Mouse (Mus musculus) liver, embryonic 13.5 days (tissue): ENCODE measurements around the gene Tubb5. TPM values are rescaled to one million over a fixed set of nuclear protein-coding genes. Genes with fewer than 3 reads are reported as not detected.
"Not testable (repeated sequence)": the region's sequence is repeated elsewhere in the genome, so short reads cannot be mapped to it uniquely, and the experiment has no call there.

Experiments
- ATAC-seq: fragments of 200-750 bp; cut with Nextera tagmentation; 2 replicates; pipeline ENCODE4 v1.8.0; 2017; ENCODE audit warnings: low read depth, mild to moderate bottlenecking, moderate number of reproducible peaks, moderate library complexity
- DNase-seq: peaks from one replicate; pipeline ENCODE4 v3.0.0; 2022
- H3K27ac ChIP-seq: fragments of 300-500 bp; sonication (generic); 2 replicates; pipeline ENCODE4 v1.5.1; 2015; ENCODE audit warnings: moderate library complexity, mild to moderate bottlenecking, inconsistent platforms
- H3K27me3 ChIP-seq: fragments of 300-500 bp; sonication (generic); 2 replicates; pipeline ENCODE4 v1.6.1; 2015; ENCODE audit warnings: mild to moderate bottlenecking, inconsistent platforms
- H3K36me3 ChIP-seq: fragments of 300-500 bp; sonication (generic); 2 replicates; pipeline ENCODE4 v1.6.1; 2015; ENCODE audit warnings: mild to moderate bottlenecking, inconsistent platforms
- H3K4me1 ChIP-seq: fragments of 300-500 bp; sonication (generic); replicated peaks from 2 replicates; pipeline ENCODE4 v1.6.1; 2015; ENCODE audit warnings: inconsistent platforms
- H3K4me2 ChIP-seq: fragments of 300-500 bp; sonication (generic); 2 replicates; pipeline ENCODE4 v1.6.1; 2015; ENCODE audit warnings: inconsistent platforms, mild to moderate bottlenecking, moderate library complexity
- H3K4me3 ChIP-seq: fragments of 300-500 bp; sonication (generic); replicated peaks from 2 replicates; pipeline ENCODE4 v1.5.1; 2015; ENCODE audit warnings: mild to moderate bottlenecking, inconsistent platforms
- H3K9ac ChIP-seq: fragments of 300-500 bp; sonication (generic); 2 replicates; pipeline ENCODE4 v1.6.1; 2015; ENCODE audit warnings: mild to moderate bottlenecking, inconsistent platforms
- H3K9me3 ChIP-seq: fragments of 300-500 bp; sonication (generic); replicated peaks from 2 replicates; pipeline ENCODE4 v1.6.1; 2016; ENCODE audit warnings: inconsistent platforms
- WGBS: fragments of 180-500 bp; shearing (Covaris S2); methylation state at CpG from one replicate; pipeline ENCODE4 v1.1.7; 2015; ENCODE audit not compliant: insufficient replicate concordance; 5-methylcytosine and 5-hydroxymethylcytosine counted together
- polyA plus RNA-seq: library from polyadenylated mRNA; unstranded; fragments of >200 nt; fragmentation: Nextera tagmentation; extraction: Ambion mirVana; gene quantifications from 2 replicates; pipeline ENCODE4 v1.2.1, GENCODE M21; 2015

Tubb5 gene
- polyA plus RNA-seq, 1 experiment from 2014 or later = 520 TPM

- Histone ChIP-seq H3K36me3 (peaks cover 37% of the 10 kb centered on the region), H3K4me2 (no peak overlapping the region), H3K4me3 (no peak overlapping the region), H3K9me3 (no peaks in the 10 kb centered on the region), H3K9ac (no peak overlapping the region), H3K27me3 (peaks cover 19% of the 10 kb centered on the region), H3K4me1 (peaks cover 28% of the 10 kb centered on the region), H3K27ac (no peak overlapping the region)
- 65% methylated on average over 2 of the region's 2 CpGs for WGBS
- DNase-seq (no peak), ATAC-seq (no peak)
Observed at GRCm38 (mm10) chr17:35859835-35860234, 21.7 kb upstream of the Tubb5 start.

- DNase-seq (no peak), ATAC-seq (no peak)
- Histone ChIP-seq H3K9ac (no peak overlapping the region), H3K4me2 (no peak overlapping the region), H3K36me3 (peaks cover 42% of the 10 kb centered on the region), H3K9me3 (no peaks in the 10 kb centered on the region), H3K27ac (no peak overlapping the region), H3K4me3 (no peak overlapping the region), H3K4me1 (peaks cover 24% of the 10 kb centered on the region), H3K27me3 (peaks cover 14% of the 10 kb centered on the region)
- WGBS = 78% methylated on average over 1 of the region's 1 CpGs
Observed at GRCm38 (mm10) chr17:35859371-35859770, 21.3 kb upstream of the Tubb5 start.

- 10% methylated on average over 3 of the region's 3 CpGs for WGBS
- peak; percentile 83 for ATAC-seq
- Histone ChIP-seq H3K9me3 (no peaks in the 10 kb centered on the region), H3K27ac (peak overlapping the region; percentile 89), H3K4me2 (0 out of 2 replicates have a peak overlapping the region, but pooled peaks have one; percentile 10), H3K4me1 (peaks cover 21% of the 10 kb centered on the region), H3K9ac (peak overlapping the region; percentile 63), H3K4me3 (no peak overlapping the region), H3K36me3 (peaks cover 96% of the 10 kb centered on the region), H3K27me3 (no peaks in the 10 kb centered on the region)
- no peak for DNase-seq
Observed at GRCm38 (mm10) chr17:35850974-35851373, 12.9 kb upstream of the Tubb5 start.

- 67% methylated on average over 1 of the region's 1 CpGs for WGBS
- Histone ChIP-seq H3K9me3 (no peaks in the 10 kb centered on the region), H3K4me1 (peaks cover 27% of the 10 kb centered on the region), H3K27ac (peak overlapping the region; percentile 2; the same call in 1 of the 2 replicates), H3K9ac (0 out of 2 replicates have a peak overlapping the region, but pooled peaks have one; percentile 2), H3K36me3 (peaks cover 92% of the 10 kb centered on the region), H3K4me2 (no peak overlapping the region), H3K4me3 (no peak overlapping the region), H3K27me3 (no peaks in the 10 kb centered on the region)
- DNase-seq (no peak), ATAC-seq (no peak)
Observed at GRCm38 (mm10) chr17:35848112-35848511, 10.0 kb upstream of the Tubb5 start.

- WGBS = 90% methylated on average over 3 of the region's 3 CpGs
- Histone ChIP-seq H3K4me2 (peak overlapping the region; percentile 76), H3K4me3 (no peak overlapping the region), H3K4me1 (peaks cover 43% of the 10 kb centered on the region), H3K27ac (no peak overlapping the region), H3K9me3 (no peaks in the 10 kb centered on the region), H3K27me3 (no peaks in the 10 kb centered on the region), H3K36me3 (peaks cover 48% of the 10 kb centered on the region), H3K9ac (peak overlapping the region; percentile 81; the same call in 1 of the 2 replicates)
- DNase-seq = no peak
- no peak for ATAC-seq
Observed at GRCm38 (mm10) chr17:35843514-35843913, 5.4 kb upstream of the Tubb5 start.

GRCm38 (mm10) chr17:35842006-35842405, 3.9 kb upstream of the Tubb5 start:
- 11% methylated on average over 11 of the region's 11 CpGs for WGBS
- Histone ChIP-seq H3K36me3 (peaks cover 33% of the 10 kb centered on the region), H3K4me2 (peak overlapping the region; percentile 76), H3K27ac (peak overlapping the region; percentile 94), H3K27me3 (no peaks in the 10 kb centered on the region), H3K9ac (peak overlapping the region; percentile 81), H3K9me3 (no peaks in the 10 kb centered on the region), H3K4me3 (peak overlapping the region; percentile 66), H3K4me1 (peaks cover 45% of the 10 kb centered on the region)
- ATAC-seq (no peak), DNase-seq (no peak)

- peak within 1 kb of the TSS; percentile 98 for H3K27ac ChIP-seq
- H3K4me1 ChIP-seq = peaks cover 50% of the 10 kb centered on the region
- under 1% methylated on average over 59 of the region's 59 CpGs for WGBS
- ATAC-seq = peak; percentile 85
- peak; percentile 100 for DNase-seq
- no peaks in the 10 kb centered on the region for H3K9me3 ChIP-seq
- peak within 1 kb of the TSS; percentile 66 for H3K4me3 ChIP-seq
- peak within 1 kb of the TSS; percentile 81 for H3K9ac ChIP-seq
- no peaks in the 10 kb centered on the region for H3K27me3 ChIP-seq
- H3K36me3 ChIP-seq = peaks cover 32% of the 10 kb centered on the region
- peak within 1 kb of the TSS; percentile 76 for H3K4me2 ChIP-seq
Observed at GRCm38 (mm10) chr17:35841076-35841950, 3.2 kb upstream of the Tubb5 start, which contains the start of gene Mdc1. Gene Mdc1 (plus strand): TSS chr17:35841515.

GRCm38 (mm10) chr17:35840561-35840960, 2.5 kb upstream of the Tubb5 start:
- DNase-seq (no peak), ATAC-seq (no peak)
- no peaks in the 10 kb centered on the region for H3K27me3 ChIP-seq
- H3K36me3 ChIP-seq = peaks cover 32% of the 10 kb centered on the region
- H3K27ac ChIP-seq = peak overlapping the region; percentile 98
- H3K4me3 ChIP-seq = peak overlapping the region; percentile 66
- WGBS = 38% methylated on average over 14 of the region's 14 CpGs
- H3K9ac ChIP-seq = peak overlapping the region; percentile 58
- peak overlapping the region; percentile 76 for H3K4me2 ChIP-seq
- peaks cover 57% of the 10 kb centered on the region for H3K4me1 ChIP-seq
- H3K9me3 ChIP-seq = no peaks in the 10 kb centered on the region

- DNase-seq = peak; percentile 57
- H3K27ac ChIP-seq = peak overlapping the region; percentile 98
- H3K4me2 ChIP-seq = peak overlapping the region; percentile 95
- H3K36me3 ChIP-seq = peaks cover 34% of the 10 kb centered on the region
- H3K27me3 ChIP-seq, H3K9me3 ChIP-seq, ATAC-seq: not testable (repeated sequence)
- peaks cover 70% of the 10 kb centered on the region for H3K4me1 ChIP-seq
- WGBS = 65% methylated on average over 3 of the region's 3 CpGs
- peak overlapping the region; percentile 93 for H3K4me3 ChIP-seq
- peak overlapping the region; percentile 98 for H3K9ac ChIP-seq
Observed at GRCm38 (mm10) chr17:35839002-35839401, 896 bp upstream of the Tubb5 start.

- H3K27me3 ChIP-seq = no peaks in the 10 kb centered on the region
- WGBS = under 1% methylated on average over 5 of the region's 5 CpGs
- H3K4me1 ChIP-seq = peaks cover 74% of the 10 kb centered on the region
- H3K27ac ChIP-seq = peak overlapping the region; percentile 98
- H3K4me3 ChIP-seq = peak overlapping the region; percentile 93
- H3K9ac ChIP-seq = peak overlapping the region; percentile 98
- peaks cover 35% of the 10 kb centered on the region for H3K36me3 ChIP-seq
- DNase-seq = no peak
- no peak for ATAC-seq
- peak overlapping the region; percentile 95 for H3K4me2 ChIP-seq
- H3K9me3 ChIP-seq = no peaks in the 10 kb centered on the region
Observed at GRCm38 (mm10) chr17:35838570-35838969, 464 bp upstream of the Tubb5 start.

GRCm38 (mm10) chr17:35837487-35837886, 619 bp downstream of the Tubb5 start:
- under 1% methylated on average over 18 of the region's 18 CpGs for WGBS
- Histone ChIP-seq H3K9ac (peak overlapping the region; percentile 98), H3K4me1 (peaks cover 75% of the 10 kb centered on the region), H3K4me3 (peak overlapping the region; percentile 93), H3K36me3 (peaks cover 44% of the 10 kb centered on the region), H3K27ac (peak overlapping the region; percentile 98), H3K9me3 (no peaks in the 10 kb centered on the region), H3K4me2 (peak overlapping the region; percentile 95), H3K27me3 (no peaks in the 10 kb centered on the region)
- no peak for ATAC-seq
- peak; percentile 47 for DNase-seq
